Mouse (Mus musculus) CH12.LX (cell line): ENCODE results near the gene Gprc6a.

ENCODE experiments used
- CTCF ChIP-seq, 2 experiments: IDR thresholded peaks in 1 of 2; conservative IDR thresholded peaks in 1 of 2; 2 replicates each; pipeline ENCODE4 v1.5.1; 2011 to 2012; ENCODE audit warnings: low read depth in 2 of 2, low read length in 2 of 2, improper control_type of control experiment in 1 of 2, inconsistent platforms in 1 of 2, mild to moderate bottlenecking in 1 of 2, moderate library complexity in 1 of 2
- E2F4 ChIP-seq: IDR thresholded peaks from 2 replicates; pipeline ENCODE4 v1.6.1; 2011; ENCODE audit warnings: low read depth, low read length, improper control_type of control experiment; ENCODE audit not compliant: insufficient replicate concordance
- ELF1 ChIP-seq: IDR thresholded peaks from 2 replicates; pipeline ENCODE4 v1.6.1; 2014; ENCODE audit warnings: low read depth, mild to moderate bottlenecking, inconsistent platforms, low read length, improper control_type of control experiment
- EP300 ChIP-seq: IDR thresholded peaks from 2 replicates; pipeline ENCODE4 v1.6.1; 2011; ENCODE audit warnings: low read length, improper control_type of control experiment
- HCFC1 ChIP-seq: IDR thresholded peaks from 2 replicates; pipeline ENCODE4 v1.6.1; 2012; ENCODE audit warnings: low read depth, mild to moderate bottlenecking, inconsistent platforms, low read length, improper control_type of control experiment
- MAX ChIP-seq: IDR thresholded peaks from 2 replicates; pipeline ENCODE4 v1.6.1; 2011; ENCODE audit warnings: low read length, improper control_type of control experiment
- MEF2A ChIP-seq: IDR thresholded peaks from 2 replicates; pipeline ENCODE4 v1.6.1; 2014; ENCODE audit warnings: low read depth, mild to moderate bottlenecking, inconsistent platforms, low read length, improper control_type of control experiment, borderline replicate concordance
- MXI1 ChIP-seq: IDR thresholded peaks from 2 replicates; pipeline ENCODE4 v1.6.1; 2011; ENCODE audit warnings: mild to moderate bottlenecking, low read depth, low read length, improper control_type of control experiment
- MYC ChIP-seq: IDR thresholded peaks from 2 replicates; pipeline ENCODE4 v1.6.1; 2011; ENCODE audit warnings: low read depth, mild to moderate bottlenecking, improper control_type of control experiment, low read length
- POLR2A ChIP-seq: IDR thresholded peaks from 2 replicates; pipeline ENCODE4 v1.6.1; 2011; ENCODE audit warnings: low read depth, mild to moderate bottlenecking, improper control_type of control experiment, low read length
- SMC3 ChIP-seq: IDR thresholded peaks from 2 replicates; pipeline ENCODE4 v1.6.1; 2011; ENCODE audit warnings: low read depth, low read length, improper control_type of control experiment
- ZNF384 ChIP-seq: IDR thresholded peaks from 2 replicates; pipeline ENCODE4 v1.6.1; 2012; ENCODE audit warnings: low read depth, low read length, improper control_type of control experiment, inconsistent platforms

DNA sequence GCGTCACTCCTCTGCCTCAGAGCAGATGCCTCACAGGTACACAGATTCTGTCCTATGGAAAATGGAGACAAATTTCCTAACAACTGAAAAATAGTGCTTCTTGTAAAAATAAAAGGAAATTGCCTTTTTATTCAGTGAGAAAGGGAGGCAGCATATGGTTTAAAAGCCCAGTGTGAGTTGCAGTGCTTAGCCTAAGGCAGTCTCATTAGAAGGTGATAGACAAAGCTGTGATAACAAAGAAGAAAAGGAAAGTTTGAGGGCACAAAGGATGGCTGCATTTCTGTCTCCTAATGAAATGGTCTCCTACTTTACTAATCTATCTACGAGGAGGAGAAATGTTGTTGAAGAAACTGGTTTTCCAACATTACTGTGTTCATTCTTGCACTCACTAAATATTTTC lies 12.7 kb downstream of the Gprc6a start:
- TF ChIP-seq E2F4 (no peak), MYC (no peak), POLR2A (no peak), EP300 (no peak), MXI1 (no peak), CTCF (conservative IDR thresholded peaks at IDR 0.05 in 1 of 2, IDR thresholded peaks at IDR 0.05 in 1 of 2; ENCODE audit: low read depth in 2 of 2, low read length in 2 of 2) (no peak), MEF2A (no peak), MAX (no peak), SMC3 (no peak), ZNF384 (no peak), HCFC1 (no peak), ELF1 (no peak)
